Mouse (Mus musculus): ENCODE measurements around the gene Cdkl5.

The Cdkl5 gene

DNA sequence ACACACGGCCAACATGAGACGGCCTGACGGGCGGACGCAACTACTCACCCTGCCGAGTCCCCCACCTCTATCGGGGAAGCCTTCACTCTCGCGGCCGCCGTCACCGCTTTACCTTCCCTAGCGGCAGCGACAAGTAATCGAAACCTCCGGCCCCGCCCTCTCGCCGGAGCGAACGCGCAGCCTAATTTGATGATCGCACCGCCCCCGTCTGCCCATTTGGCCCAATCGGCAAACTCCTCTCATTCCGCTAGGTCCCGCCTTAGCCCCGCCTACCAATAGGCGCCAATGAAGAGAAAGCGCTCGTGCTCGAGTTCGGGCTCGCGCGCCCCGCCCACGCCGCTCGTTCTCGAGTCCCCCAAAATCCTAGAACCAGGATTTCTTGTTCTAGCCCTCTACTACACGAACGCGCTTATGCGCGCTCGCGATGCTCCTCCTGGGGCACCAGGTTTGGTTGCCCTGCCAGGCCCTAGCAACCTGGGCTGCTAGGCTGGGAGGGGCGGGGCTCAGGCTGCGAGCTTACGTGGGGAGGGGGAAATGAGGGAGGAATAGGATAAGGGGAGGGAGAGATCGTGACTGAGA, at the start of gene Cdkl5:
TSS of gene Cdkl5 (minus strand) at position 162 of the 579 bp plus-strand sequence.
- in situ Hi-C loops (cut with MboI, MseI), result no loop called here

DNA sequence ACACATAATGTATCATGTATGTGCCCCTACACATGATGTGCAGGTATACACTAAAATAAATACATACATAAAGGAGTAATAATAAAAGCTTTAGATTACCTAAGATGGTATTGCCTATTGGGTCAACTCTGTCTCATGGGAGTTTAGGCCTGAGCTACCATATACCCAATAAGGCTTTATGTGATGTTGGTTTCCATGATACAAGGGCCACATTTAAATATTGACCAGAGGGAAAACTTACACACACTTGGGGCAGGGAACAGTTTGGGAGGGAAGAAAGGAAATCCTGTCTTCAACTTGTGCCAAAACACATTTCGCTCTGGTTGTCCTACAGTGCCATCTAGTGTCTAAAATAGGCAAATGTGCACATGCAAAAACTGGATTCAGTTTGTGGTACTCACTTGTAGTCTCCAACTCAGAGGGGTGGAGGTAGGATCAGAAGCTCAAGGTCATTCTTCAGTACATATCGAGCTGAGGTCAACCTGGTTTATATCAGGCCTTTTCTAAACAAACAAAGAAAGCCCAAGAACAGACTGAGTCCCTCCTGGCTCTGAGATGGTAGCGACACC, 38.8 kb upstream of the Cdkl5 start:
- in situ Hi-C loops (cut with MboI, MseI), result loop anchor here (10.0 to 25.0 kb wide), 2 partner anchors 409 to 846 kb away; no protein-coding TSS in a partner anchor

DNA sequence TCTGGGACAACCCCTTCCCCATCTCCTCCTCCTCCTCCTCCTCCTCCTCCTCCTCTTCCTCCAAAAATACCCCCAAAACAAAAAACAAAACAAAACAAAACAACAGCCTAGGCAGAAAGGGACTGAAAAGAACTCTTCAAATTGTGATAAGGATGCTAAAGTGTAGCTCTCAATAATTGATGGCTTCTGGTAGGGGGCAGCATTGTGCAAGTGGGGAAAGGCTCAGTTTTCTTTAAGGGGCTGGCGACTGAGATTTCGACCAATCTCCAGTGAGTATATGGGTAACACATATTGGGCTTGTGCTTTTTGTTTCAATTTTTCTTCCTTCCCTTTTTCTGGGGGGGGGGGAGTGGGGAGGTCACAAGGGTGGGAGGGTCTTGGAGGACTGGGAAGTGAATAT, 37.9 kb upstream of the Cdkl5 start:
- in situ Hi-C loops (cut with MboI, MseI), result loop anchor here (10.0 to 25.0 kb wide), 2 partner anchors 408 to 845 kb away; no protein-coding TSS in a partner anchor

- in situ Hi-C loops (cut with MboI, MseI), result loop anchor here (10.0 to 25.0 kb wide), 2 partner anchors 405 to 843 kb away; no protein-coding TSS in a partner anchor
Measured at GRCm38 (mm10) chrX:161030233-161030632, 35.7 kb upstream of the Cdkl5 start.

GRCm38 (mm10) chrX:161024475-161024874, 30.0 kb upstream of the Cdkl5 start:
- in situ Hi-C loops (cut with MboI, MseI), result loop anchor here (10.0 kb wide), 1 partner anchor 260 kb away; the partner anchor contains the start of gene Rs1

DNA sequence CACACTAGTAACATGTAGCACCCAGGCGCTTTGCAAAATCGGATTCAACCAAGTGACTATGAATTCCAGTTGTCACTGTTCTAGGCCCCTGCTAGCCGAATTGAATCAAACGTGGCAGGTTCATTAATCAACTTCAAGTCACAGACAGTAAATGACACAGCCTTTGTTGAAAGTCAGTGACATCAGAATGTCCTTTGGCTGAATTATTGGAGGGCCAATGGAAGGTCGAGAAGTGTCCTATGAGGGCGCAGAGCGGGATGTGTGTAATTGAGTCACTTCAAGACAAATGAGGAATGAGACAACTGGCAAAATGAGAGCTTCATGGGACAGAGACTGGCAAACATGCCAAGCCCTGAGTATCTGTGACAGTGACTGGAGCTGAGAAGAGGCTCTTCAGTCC, 27.0 kb upstream of the Cdkl5 start:
- in situ Hi-C loops (cut with MboI, MseI), result loop anchor here (10.0 kb wide), 1 partner anchor 257 kb away; the partner anchor contains the start of gene Rs1

DNA sequence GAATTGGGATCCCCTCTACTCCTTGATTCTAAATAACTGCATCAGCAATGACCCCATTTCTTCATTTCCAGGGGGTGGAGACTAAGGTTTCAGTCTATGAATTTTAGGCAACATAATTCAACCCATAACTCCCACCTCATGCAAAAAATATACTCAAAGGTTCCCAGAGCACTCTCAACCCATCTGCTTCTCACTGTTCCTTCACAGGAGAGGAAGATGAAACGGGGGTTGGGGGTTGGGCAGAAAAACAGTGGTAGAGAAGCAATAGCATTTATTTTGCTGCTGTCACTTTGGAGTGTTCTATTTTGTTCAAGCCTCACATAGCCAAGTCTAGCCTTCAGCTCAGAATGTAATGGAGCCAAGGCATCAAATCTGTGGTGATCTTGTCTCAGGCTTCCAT, 23.7 kb upstream of the Cdkl5 start:
- in situ Hi-C loops (cut with MboI, MseI), result no loop called here

GRCm38 (mm10) chrX:161006272-161006671, 11.8 kb upstream of the Cdkl5 start:
- in situ Hi-C loops (cut with MboI, MseI), result no loop called here

DNA sequence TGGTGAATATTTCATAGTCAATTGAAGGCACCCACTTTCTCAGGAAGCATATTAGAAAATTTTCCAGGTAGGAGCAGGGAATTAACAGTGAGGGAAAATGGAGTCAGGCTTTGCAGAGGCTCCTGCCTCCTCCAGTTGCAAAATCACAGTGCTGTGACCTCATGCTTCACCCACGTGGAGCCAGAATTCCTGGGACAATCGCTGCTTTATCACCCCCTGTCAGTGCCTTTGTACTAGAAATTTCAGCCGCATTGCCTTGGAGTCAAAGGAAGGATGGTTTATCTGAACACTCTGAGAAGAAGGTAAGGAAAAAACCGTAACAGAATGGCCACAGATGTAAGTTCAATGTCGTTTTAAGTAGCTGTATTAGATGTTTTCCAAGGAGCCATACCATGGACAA, 1.5 kb upstream of the Cdkl5 start:
- in situ Hi-C loops (cut with MboI, MseI), result no loop called here

GRCm38 (mm10) chrX:160995131-160995667, 695 bp upstream of the Cdkl5 start:
- in situ Hi-C loops (cut with MboI, MseI), result no loop called here

- in situ Hi-C loops (cut with MboI, MseI), result no loop called here
Measured at GRCm38 (mm10) chrX:160993749-160994539, 560 bp downstream of the Cdkl5 start.

- in situ Hi-C loops (cut with MboI, MseI), result no loop called here
Measured at GRCm38 (mm10) chrX:160992703-160993102, 1.8 kb downstream of the Cdkl5 start.

- in situ Hi-C loops (cut with MboI, MseI), result no loop called here
Measured at GRCm38 (mm10) chrX:160990276-160990675, 4.2 kb downstream of the Cdkl5 start.

GRCm38 (mm10) chrX:160977919-160978318, 16.6 kb downstream of the Cdkl5 start:
- in situ Hi-C loops (cut with MboI, MseI), result no loop called here

- in situ Hi-C loops (cut with MboI, MseI), result no loop called here
Measured at GRCm38 (mm10) chrX:160971991-160972545, 22.4 kb downstream of the Cdkl5 start.

- in situ Hi-C loops (cut with MboI, MseI), result no loop called here
Measured at GRCm38 (mm10) chrX:160958593-160959131, 35.8 kb downstream of the Cdkl5 start.

DNA sequence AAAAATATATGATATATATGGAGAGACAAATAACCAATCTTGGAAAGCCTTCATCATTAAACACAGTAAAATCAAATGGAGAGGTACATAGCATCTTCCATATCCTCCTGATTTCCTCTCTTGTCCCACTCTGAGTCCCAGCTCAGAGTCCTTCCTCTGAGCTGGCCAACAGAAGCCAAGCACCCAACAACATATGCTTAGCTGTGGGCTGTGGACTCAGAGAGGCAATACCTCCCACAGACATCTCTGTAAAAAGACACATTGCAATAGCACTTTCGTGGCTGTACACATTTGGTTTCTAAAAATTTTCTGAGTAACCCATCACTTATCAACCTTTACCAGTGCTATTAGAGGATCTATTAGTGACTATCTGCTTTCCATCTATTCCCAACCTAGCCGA, 44.9 kb downstream of the Cdkl5 start:
- in situ Hi-C loops (cut with MboI, MseI), result no loop called here

DNA sequence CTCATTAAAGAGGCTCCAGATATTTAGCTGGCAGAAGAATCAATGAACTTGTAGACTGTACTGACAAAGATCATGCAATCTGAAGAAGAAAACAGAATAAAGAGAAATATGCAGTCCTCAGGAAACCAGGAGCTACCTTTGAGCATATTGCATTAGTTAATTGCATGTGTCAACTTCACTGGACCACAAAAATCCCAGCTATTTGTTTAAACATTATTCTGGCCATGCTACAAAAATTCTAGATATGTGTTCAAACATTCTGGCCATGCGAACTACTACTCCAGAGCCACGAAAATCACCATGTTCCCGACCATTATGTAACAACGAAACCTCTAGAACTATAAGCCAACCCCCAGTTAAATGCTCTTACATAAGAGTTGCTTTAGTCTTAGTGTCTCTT, 49.8 kb downstream of the Cdkl5 start:
- in situ Hi-C loops (cut with MboI, MseI), result no loop called here

GRCm38 (mm10) chrX:160935541-160935940, 59.0 kb downstream of the Cdkl5 start:
- in situ Hi-C loops (cut with MboI, MseI), result no loop called here

GRCm38 (mm10) chrX:160930656-160931055, 63.8 kb downstream of the Cdkl5 start:
- in situ Hi-C loops (cut with MboI, MseI), result no loop called here

DNA sequence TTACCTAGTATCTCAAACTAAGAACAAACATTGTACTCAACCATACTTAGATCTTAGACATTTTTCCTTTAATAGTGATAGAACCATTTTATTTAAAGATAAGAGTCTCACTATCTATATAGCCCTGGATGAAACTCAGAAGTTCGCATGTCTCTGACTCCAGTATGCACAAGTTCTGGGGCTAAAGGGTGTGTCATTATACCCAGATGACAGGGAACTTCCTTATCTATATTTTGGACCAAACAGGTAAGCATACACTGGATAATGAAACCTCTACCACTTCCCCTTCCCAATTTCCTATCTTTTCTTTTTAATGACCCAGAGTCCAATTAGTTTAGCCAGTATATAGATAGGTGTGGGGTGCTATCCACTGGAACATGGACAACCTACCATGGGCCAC, 65.6 kb downstream of the Cdkl5 start:
- in situ Hi-C loops (cut with MboI, MseI), result no loop called here
